Mouse (Mus musculus) liver, adult 2 months (tissue): ENCODE data around the gene Clpb.

ENCODE experiments used
- CTCF ChIP-seq: fragments of 200-500 bp; IDR thresholded peaks from 2 replicates; pipeline ENCODE4 v1.5.1; 2011; ENCODE audit warnings: low read depth, low read length, control low read depth
- POLR2A ChIP-seq: fragments of 200-500 bp; IDR thresholded peaks from 2 replicates; pipeline ENCODE4 v1.6.1; 2011; ENCODE audit warnings: low read length, control low read depth; ENCODE audit not compliant: insufficient read depth; ENCODE audit errors: extremely low read depth

DNA sequence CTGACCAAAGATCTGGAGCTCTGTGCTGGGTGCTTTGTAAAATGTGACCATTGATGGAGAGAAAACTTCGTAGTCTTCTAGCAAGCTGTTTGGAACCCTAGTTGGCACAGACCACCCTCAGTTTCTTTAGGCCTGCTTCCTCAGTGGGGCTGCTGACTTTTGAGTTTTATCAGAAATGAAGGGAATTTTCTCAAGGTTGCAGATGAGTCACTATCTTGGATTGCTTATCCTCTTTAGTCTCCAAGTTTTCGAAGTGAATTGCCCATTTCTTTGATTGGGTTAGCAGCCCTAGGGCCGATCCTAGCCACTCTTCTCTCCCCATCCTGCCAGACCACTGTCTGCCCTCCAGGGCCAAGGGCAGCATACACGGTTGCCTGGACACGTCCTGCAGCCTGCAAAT, 39.3 kb downstream of the Clpb start:
- TF ChIP-seq POLR2A = no peak
- TF ChIP-seq CTCF = no peak
